Mouse (Mus musculus) myocyte (in vitro differentiated cells): ENCODE results near the gene Mcl1.

ENCODE experiments used
- E2F4 ChIP-seq: IDR thresholded peaks from one replicate; pipeline ENCODE4 v1.6.1; 2011; ENCODE audit warnings: mild to moderate bottlenecking, control low read depth, moderate library complexity; ENCODE audit not compliant: insufficient read depth
- POLR2A ChIP-seq: IDR thresholded peaks from one replicate; pipeline ENCODE4 v1.6.1; 2011; ENCODE audit warnings: low read depth, mild to moderate bottlenecking, control low read depth, moderate library complexity; ENCODE audit not compliant: insufficient read length
- POLR2AphosphoS2 ChIP-seq: IDR thresholded peaks from one replicate; pipeline ENCODE4 v1.6.1; 2011; ENCODE audit warnings: low read depth, control low read depth; ENCODE audit not compliant: insufficient read length
- TCF12 ChIP-seq: IDR thresholded peaks from one replicate; pipeline ENCODE4 v1.6.1; 2011; ENCODE audit warnings: mild to moderate bottlenecking, control low read depth; ENCODE audit not compliant: poor library complexity, insufficient read depth, severe bottlenecking
- TCF3 ChIP-seq: IDR thresholded peaks from one replicate; pipeline ENCODE4 v1.6.1; 2011; ENCODE audit warnings: low read depth, control low read depth; ENCODE audit not compliant: insufficient read length

- TF ChIP-seq POLR2A: no peak
- TF ChIP-seq E2F4: no peak
- no peak for TF ChIP-seq TCF3
- TF ChIP-seq TCF12: no peak
- TF ChIP-seq POLR2AphosphoS2: no peak
Measured at GRCm38 (mm10) chr3:95693821-95694807, 35.5 kb downstream of the Mcl1 start.
